Mouse (Mus musculus): ENCODE data around the gene Serping1.

DNA sequence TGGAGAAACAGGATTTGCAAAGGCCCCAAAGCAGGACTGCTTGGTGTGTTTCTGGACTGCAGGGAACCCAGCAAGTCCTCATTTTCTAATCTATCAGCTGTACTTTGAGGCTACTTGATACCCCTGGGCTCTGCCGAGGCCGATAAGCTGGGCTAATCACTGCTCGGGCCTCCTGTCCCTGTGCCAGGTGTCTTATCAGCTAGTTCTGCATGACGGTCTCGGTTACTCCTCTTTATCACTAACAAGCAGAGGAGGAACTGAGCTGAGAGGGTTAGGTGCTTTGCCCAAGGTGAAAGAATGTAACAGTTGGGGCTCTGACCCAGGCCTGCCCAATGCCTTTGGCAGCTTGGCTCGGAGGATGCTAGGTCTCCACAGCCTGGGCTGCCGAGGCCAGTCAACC lies 36.6 kb upstream of the Serping1 start:
- TF ChIP-seq POLR2A (IDR thresholded peaks at IDR 0.05; ENCODE audit: borderline replicate concordance, control insufficient read depth, low read depth, low read length) (peak; percentile 43; the same call in 1 of the 2 replicates), CTCF (IDR thresholded peaks at IDR 0.05; ENCODE audit: control insufficient read depth, insufficient read depth, low read length) (no peak)

Measured in bone marrow, adult 2 months (tissue).